Mouse (Mus musculus): ENCODE measurements around the gene Ints1. TPM values are rescaled to one million over a fixed set of nuclear protein-coding genes. Genes with fewer than 3 reads are reported as not detected.

Ints1 gene
- total and polyA plus RNA-seq, 3 experiments, result 77.9 to 89.2 TPM; not detected in 1

DNA sequence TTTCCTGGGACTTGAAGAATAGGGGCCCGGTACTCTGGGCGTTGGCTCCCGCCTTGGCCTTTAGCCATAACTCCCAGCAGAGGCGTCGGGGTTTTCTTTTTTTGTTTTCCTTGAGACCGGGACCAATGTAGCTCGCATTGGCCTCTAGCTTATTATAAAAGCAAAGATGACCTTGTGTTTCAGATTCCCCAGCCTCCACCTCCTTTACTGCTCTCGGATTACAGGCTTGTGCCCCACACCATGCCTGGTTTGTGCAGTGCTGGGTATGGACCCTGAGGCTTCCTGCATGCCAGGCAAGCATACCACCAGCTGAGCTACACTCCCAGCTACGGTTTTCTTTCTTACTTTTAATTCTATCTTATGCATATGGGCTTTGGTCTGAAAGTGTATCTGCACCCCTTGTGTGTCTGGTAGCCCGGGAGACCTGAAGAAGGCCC, 39.0 kb downstream of the Ints1 start (continued):
- TF ChIP-seq JUND (IDR thresholded peaks at IDR 0.05; ENCODE audit: low read depth, low read length), result no peak
- TF ChIP-seq CTCF (IDR thresholded peaks at IDR 0.05 in 2 of 3, conservative IDR thresholded peaks at IDR 0.05 in 1 of 3; ENCODE audit: control insufficient read depth in 1 of 3, insufficient read depth in 1 of 3, low read depth in 2 of 3, low read length in 3 of 3, poor library complexity in 1 of 3, severe bottlenecking in 1 of 3), result no peak

DNA sequence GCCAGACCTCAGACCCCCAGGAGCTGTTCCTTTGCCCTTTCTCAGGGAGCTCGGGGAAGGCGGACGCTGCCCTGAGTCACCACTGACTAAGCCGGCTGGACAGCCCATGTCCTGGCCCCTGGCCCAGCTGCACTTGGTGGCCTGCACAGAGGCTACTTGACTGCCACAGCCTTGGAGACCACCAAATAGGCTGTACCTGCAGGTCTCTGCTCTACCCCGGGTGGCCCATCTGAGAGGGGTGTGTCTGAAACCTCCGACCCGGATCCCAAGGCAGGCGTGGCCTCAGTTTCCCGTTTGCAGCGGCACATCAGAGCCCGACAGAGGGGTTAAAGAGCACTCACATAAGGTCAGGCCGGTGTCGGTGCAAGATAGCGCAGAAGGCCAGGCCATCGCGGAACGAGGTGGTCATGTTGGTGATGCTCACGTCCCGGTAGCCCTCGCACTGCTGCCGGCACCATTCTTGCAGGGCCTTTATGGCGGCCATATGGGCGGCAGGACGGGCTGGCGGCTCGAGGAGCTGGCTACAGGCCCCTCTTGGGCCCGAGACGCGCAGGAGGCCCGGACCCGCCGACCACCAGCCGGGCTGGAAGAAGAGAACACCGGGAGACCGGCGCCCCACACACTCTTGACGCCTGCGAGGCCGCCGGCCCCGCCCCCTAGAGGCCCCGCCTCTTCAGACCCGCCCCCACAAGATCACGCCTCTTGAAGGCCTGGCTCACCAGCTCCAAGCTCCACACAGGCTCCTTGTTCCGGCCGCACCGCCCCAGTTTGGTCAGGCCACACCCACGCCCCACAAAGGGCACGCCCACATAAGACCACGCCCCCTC, 39.6 kb downstream of the Ints1 start, which contains the start of gene Micall2:
TSS of gene Micall2 (minus strand) at position 660 of the 827 bp plus-strand sequence.
- DNase-seq (ENCODE audit: low read depth, low spot score), result peak; percentile 98
- H3K4me3 ChIP-seq (ENCODE audit: control insufficient read depth in 1 of 2, insufficient read depth in 1 of 2, low read depth in 2 of 2, low read length in 2 of 2), result peak within 1 kb of the TSS; percentile 47 to 49
- H3K9me3 ChIP-seq (replicated peaks; ENCODE audit: insufficient read depth, low read length), result no peaks in the 10 kb centered on the region
- H3K4me1 ChIP-seq (ENCODE audit: control insufficient read depth in 1 of 2, insufficient read depth in 2 of 2, low read length in 2 of 2), result peaks cover 34 to 61% of the 10 kb centered on the region in 2 experiments
- no peaks in the 10 kb centered on the region for H3K27me3 ChIP-seq (ENCODE audit: control insufficient read depth in 1 of 2, insufficient read depth in 2 of 2, low read length in 2 of 2)
- no peaks in the 10 kb centered on the region for H3K79me2 ChIP-seq (ENCODE audit: control insufficient read depth, insufficient read depth, low read length, poor library complexity)
- H3K9ac ChIP-seq (ENCODE audit: control insufficient read depth, low read depth, low read length, poor library complexity, severe bottlenecking), result peak within 1 kb of the TSS; percentile 62
- peak within 1 kb of the TSS; percentile 78 for H3K27ac ChIP-seq (ENCODE audit: control insufficient read depth, low read depth, low read length)
- no peak for TF ChIP-seq ZMIZ1 (IDR thresholded peaks at IDR 0.05; ENCODE audit: low read depth, low read length)
- TF ChIP-seq SIN3A (IDR thresholded peaks at IDR 0.05; ENCODE audit: low read length), result peak; percentile 35; the same call in 1 of the 2 replicates
- TF ChIP-seq MAFK (IDR thresholded peaks at IDR 0.05; ENCODE audit: borderline replicate concordance, low read depth, low read length), result no peak
- H3K36me3 ChIP-seq (ENCODE audit: control insufficient read depth in 1 of 2, insufficient read depth in 2 of 2, low read length in 2 of 2), result peaks cover 0 to 54% of the 10 kb centered on the region in 2 experiments; a peak in 2 of 4 replicates

DNA sequence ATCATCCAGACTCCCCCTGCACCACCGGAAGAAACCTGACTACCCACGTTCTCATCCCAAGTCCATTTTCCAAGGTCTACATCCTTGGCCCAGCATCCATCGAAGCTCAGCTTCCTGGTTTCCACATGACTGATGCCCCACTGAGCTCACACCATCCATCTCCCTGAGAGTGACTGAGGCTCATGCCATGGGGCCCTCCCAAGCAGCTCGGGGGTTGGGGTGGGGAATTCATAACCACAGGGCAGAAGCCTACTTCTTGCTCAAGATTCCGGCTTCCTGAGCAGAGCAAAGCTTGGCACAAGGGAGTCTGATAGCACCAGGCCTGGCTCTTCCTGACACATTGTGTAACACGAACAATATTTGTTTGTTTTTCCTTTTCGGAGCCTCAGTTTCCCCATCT, 40.7 kb downstream of the Ints1 start:
- H3K9ac ChIP-seq (ENCODE audit: control insufficient read depth, low read depth, low read length, poor library complexity, severe bottlenecking), result peak overlapping the region; percentile 37
- no peaks in the 10 kb centered on the region for H3K27me3 ChIP-seq (ENCODE audit: control insufficient read depth in 1 of 2, insufficient read depth in 2 of 2, low read length in 2 of 2)
- peaks cover 0 to 54% of the 10 kb centered on the region in 2 experiments; a peak in 2 of 4 replicates for H3K36me3 ChIP-seq (ENCODE audit: control insufficient read depth in 1 of 2, insufficient read depth in 2 of 2, low read length in 2 of 2)
- DNase-seq (ENCODE audit: low read depth, low spot score), result no peak
- no peaks in the 10 kb centered on the region for H3K9me3 ChIP-seq (replicated peaks; ENCODE audit: insufficient read depth, low read length)
- peaks cover 34 to 61% of the 10 kb centered on the region in 2 experiments for H3K4me1 ChIP-seq (ENCODE audit: control insufficient read depth in 1 of 2, insufficient read depth in 2 of 2, low read length in 2 of 2)
- H3K4me3 ChIP-seq (ENCODE audit: control insufficient read depth in 1 of 2, insufficient read depth in 1 of 2, low read depth in 2 of 2, low read length in 2 of 2), result peak overlapping the region; percentile 30 to 49
- TF ChIP-seq MXI1 (IDR thresholded peaks at IDR 0.05; ENCODE audit: low read depth, low read length) (no peak), NELFE (IDR thresholded peaks at IDR 0.05; ENCODE audit: low read depth, low read length) (no peak)
- H3K27ac ChIP-seq (ENCODE audit: control insufficient read depth, low read depth, low read length), result peak overlapping the region; percentile 78
- H3K79me2 ChIP-seq (ENCODE audit: control insufficient read depth, insufficient read depth, low read length, poor library complexity), result no peaks in the 10 kb centered on the region

DNA sequence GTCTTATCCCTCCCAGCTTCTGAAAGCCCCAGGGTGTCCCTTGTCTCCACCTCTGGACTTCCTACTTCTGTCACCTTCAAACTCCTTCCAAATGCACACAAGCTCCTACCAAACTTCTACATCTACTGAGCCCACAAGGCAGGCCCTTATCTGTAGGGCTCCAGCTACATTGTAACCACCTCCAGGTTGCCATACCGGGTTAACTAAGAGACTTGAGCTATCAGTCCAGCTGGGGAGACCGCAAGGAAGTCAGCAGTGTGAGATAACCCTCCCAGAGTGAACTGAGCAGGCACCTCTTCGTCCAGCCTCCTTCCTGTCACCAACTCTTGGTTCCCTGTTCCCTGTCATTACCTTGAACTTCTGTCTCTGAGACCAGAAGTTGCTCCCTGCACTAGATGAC, 41.5 kb downstream of the Ints1 start:
- no peaks in the 10 kb centered on the region for H3K79me2 ChIP-seq (ENCODE audit: control insufficient read depth, insufficient read depth, low read length, poor library complexity)
- no peaks in the 10 kb centered on the region for H3K27me3 ChIP-seq (ENCODE audit: control insufficient read depth in 1 of 2, insufficient read depth in 2 of 2, low read length in 2 of 2)
- no peaks in the 10 kb centered on the region for H3K9me3 ChIP-seq (replicated peaks; ENCODE audit: insufficient read depth, low read length)
- H3K36me3 ChIP-seq (ENCODE audit: control insufficient read depth in 1 of 2, insufficient read depth in 2 of 2, low read length in 2 of 2), result peaks cover 0 to 52% of the 10 kb centered on the region in 2 experiments; a peak in 2 of 4 replicates
- H3K4me1 ChIP-seq (ENCODE audit: control insufficient read depth in 1 of 2, insufficient read depth in 2 of 2, low read length in 2 of 2), result peaks cover 31 to 58% of the 10 kb centered on the region in 2 experiments
- no peak overlapping the region for H3K4me3 ChIP-seq (ENCODE audit: control insufficient read depth in 1 of 2, insufficient read depth in 1 of 2, low read depth in 2 of 2, low read length in 2 of 2)
- no peak overlapping the region for H3K9ac ChIP-seq (ENCODE audit: control insufficient read depth, low read depth, low read length, poor library complexity, severe bottlenecking)
- peak overlapping the region; percentile 78 for H3K27ac ChIP-seq (ENCODE audit: control insufficient read depth, low read depth, low read length)
- peak; percentile 98 for DNase-seq (ENCODE audit: low read depth, low spot score)
- TF ChIP-seq SMC3 (IDR thresholded peaks at IDR 0.05; ENCODE audit: low read depth, low read length) (no peak), SIN3A (IDR thresholded peaks at IDR 0.05; ENCODE audit: low read length) (peak; percentile 95), RCOR1 (IDR thresholded peaks at IDR 0.05; ENCODE audit: low read depth, low read length) (peak; percentile 84; the same call in 1 of the 2 replicates), BHLHE40 (IDR thresholded peaks at IDR 0.05; ENCODE audit: borderline replicate concordance, low read depth, low read length) (0 out of 2 replicates have a peak, but pooled peaks have one; percentile 63), GATA1 (IDR thresholded peaks at IDR 0.05; ENCODE audit: low read depth, low read length) (peak; percentile 100), TAL1 (IDR thresholded peaks at IDR 0.05; ENCODE audit: low read length) (peak; percentile 100), RAD21 (IDR thresholded peaks at IDR 0.05; ENCODE audit: low read depth, low read length) (no peak), USF2 (IDR thresholded peaks at IDR 0.05; ENCODE audit: borderline replicate concordance in 1 of 2, insufficient read depth in 1 of 2, low read depth in 1 of 2, low read length in 2 of 2) (no peak), ETS1 (IDR thresholded peaks at IDR 0.05; ENCODE audit: low read depth, low read length) (peak; percentile 100), ZC3H11A (IDR thresholded peaks at IDR 0.05; ENCODE audit: low read depth, low read length) (no peak), TBP (IDR thresholded peaks at IDR 0.05; ENCODE audit: low read depth, low read length) (peak; percentile 75), EP300 (IDR thresholded peaks at IDR 0.05; ENCODE audit: low read depth in 1 of 2, low read length in 2 of 2) (peak; percentile 97 to 99), MAZ (IDR thresholded peaks at IDR 0.05; ENCODE audit: low read depth, low read length) (peak; percentile 35; the same call in 1 of the 2 replicates), ELF1 (IDR thresholded peaks at IDR 0.05; ENCODE audit: low read depth, low read length) (peak; percentile 53), MAX (IDR thresholded peaks at IDR 0.05; ENCODE audit: low read length) (no peak), POLR2A (IDR thresholded peaks at IDR 0.05; ENCODE audit: control insufficient read depth in 1 of 2, insufficient read depth in 1 of 2, low read depth in 1 of 2, low read length in 2 of 2, poor library complexity in 1 of 2) (peak in 1 of 2 experiments; percentile 41; a peak in 1 of 4 replicates)

All from MEL (cell line).